Mouse (Mus musculus) CH12.LX (cell line): ENCODE data around the gene Ddx42. TPM values are rescaled to one million over a fixed set of nuclear protein-coding genes. Genes with fewer than 3 reads are reported as not detected.

Experiments
- DNase-seq: peaks from one replicate; pipeline ENCODE4 v3.0.0-alpha.2; 2013; ENCODE audit errors: extremely low read depth
- H3K27ac ChIP-seq: 2 replicates; pipeline ENCODE4 v1.5.1; 2012; ENCODE audit warnings: low read depth, mild to moderate bottlenecking, control low read depth, moderate library complexity; ENCODE audit not compliant: insufficient read depth
- H3K27me3 ChIP-seq: replicated peaks from 2 replicates; pipeline ENCODE3; 2012; ENCODE audit warnings: inconsistent platforms
- H3K36me3 ChIP-seq, 2 experiments: replicated peaks in 1 of 2; 2 replicates each; pipeline versions ENCODE3 to v1.6.1; 2012; ENCODE audit warnings: inconsistent platforms in 1 of 2, low read length in 1 of 2, mild to moderate bottlenecking in 1 of 2, mixed read lengths in 1 of 2, moderate library complexity in 1 of 2; ENCODE audit not compliant: control insufficient read depth in 1 of 2, insufficient read depth in 1 of 2
- H3K4me1 ChIP-seq, 2 experiments: 2 replicates each; pipeline ENCODE4 v1.6.1; 2012; ENCODE audit warnings: inconsistent platforms in 1 of 2, moderate library complexity in 1 of 2; ENCODE audit not compliant: insufficient read depth in 2 of 2, control insufficient read depth in 1 of 2
- H3K4me2 ChIP-seq: 2 replicates; pipeline ENCODE4 v1.6.1; 2012; ENCODE audit warnings: low read depth, mild to moderate bottlenecking, control low read depth; ENCODE audit not compliant: poor library complexity, insufficient read depth, severe bottlenecking
- H3K4me3 ChIP-seq, 3 experiments: fragments of 150-350 bp in 1 of 3; sonication (generic) in 1 of 3; replicated peaks in 1 of 3; 2 replicates each; pipeline versions ENCODE3 to v1.5.1; 2011 to 2012; ENCODE audit warnings: low read depth in 2 of 3, low read length in 2 of 3, mild to moderate bottlenecking in 2 of 3, moderate library complexity in 2 of 3, control low read depth in 1 of 3, improper control_type of control experiment in 1 of 3, inconsistent platforms in 1 of 3, mixed read lengths in 1 of 3; ENCODE audit not compliant: poor library complexity in 1 of 3
- H3K79me2 ChIP-seq: replicated peaks from 2 replicates; pipeline ENCODE4 v1.6.1; 2012; ENCODE audit warnings: mild to moderate bottlenecking, moderate library complexity; ENCODE audit not compliant: control insufficient read depth, poor library complexity, insufficient read depth, severe bottlenecking; ENCODE audit errors: extremely low read depth
- H3K9ac ChIP-seq: 2 replicates; pipeline ENCODE4 v1.6.1; 2012; ENCODE audit warnings: low read depth, mild to moderate bottlenecking, control low read depth, moderate library complexity; ENCODE audit not compliant: insufficient read depth
- H3K9me3 ChIP-seq: replicated peaks from 2 replicates; pipeline ENCODE3; 2012; ENCODE audit warnings: low read length, inconsistent platforms, mixed read lengths
- CHD2 ChIP-seq: IDR thresholded peaks from 2 replicates; pipeline ENCODE4 v1.6.1; 2011; ENCODE audit warnings: low read length, improper control_type of control experiment
- CTCF ChIP-seq, 2 experiments: IDR thresholded peaks in 1 of 2; conservative IDR thresholded peaks in 1 of 2; 2 replicates each; pipeline ENCODE4 v1.5.1; 2011 to 2012; ENCODE audit warnings: low read depth in 2 of 2, low read length in 2 of 2, improper control_type of control experiment in 1 of 2, inconsistent platforms in 1 of 2, mild to moderate bottlenecking in 1 of 2, moderate library complexity in 1 of 2
- EP300 ChIP-seq: IDR thresholded peaks from 2 replicates; pipeline ENCODE4 v1.6.1; 2011; ENCODE audit warnings: low read length, improper control_type of control experiment
- ETS1 ChIP-seq: conservative IDR thresholded peaks from 2 replicates; pipeline ENCODE4 v1.6.1; 2012; ENCODE audit warnings: low read depth, mild to moderate bottlenecking, inconsistent platforms, low read length, improper control_type of control experiment, moderate library complexity
- HCFC1 ChIP-seq: IDR thresholded peaks from 2 replicates; pipeline ENCODE4 v1.6.1; 2012; ENCODE audit warnings: low read depth, mild to moderate bottlenecking, inconsistent platforms, low read length, improper control_type of control experiment
- IRF4 ChIP-seq: IDR thresholded peaks from 2 replicates; pipeline ENCODE4 v1.6.1; 2014; ENCODE audit warnings: low read depth, mild to moderate bottlenecking, inconsistent platforms, low read length, improper control_type of control experiment
- JUN ChIP-seq: IDR thresholded peaks from 2 replicates; pipeline ENCODE4 v1.6.1; 2011; ENCODE audit warnings: low read depth, mild to moderate bottlenecking, low read length, improper control_type of control experiment, moderate library complexity; ENCODE audit not compliant: insufficient read depth
- JUND ChIP-seq: conservative IDR thresholded peaks from 2 replicates; pipeline ENCODE4 v1.6.1; 2011; ENCODE audit warnings: low read depth, low read length, improper control_type of control experiment
- KAT2A ChIP-seq: IDR thresholded peaks from 2 replicates; pipeline ENCODE4 v1.6.1; 2012; ENCODE audit warnings: low read length, improper control_type of control experiment, inconsistent platforms; ENCODE audit not compliant: insufficient replicate concordance
- MEF2A ChIP-seq: IDR thresholded peaks from 2 replicates; pipeline ENCODE4 v1.6.1; 2014; ENCODE audit warnings: low read depth, mild to moderate bottlenecking, inconsistent platforms, low read length, improper control_type of control experiment, borderline replicate concordance
- MYC ChIP-seq: IDR thresholded peaks from 2 replicates; pipeline ENCODE4 v1.6.1; 2011; ENCODE audit warnings: low read depth, mild to moderate bottlenecking, improper control_type of control experiment, low read length
- NELFE ChIP-seq: IDR thresholded peaks from 2 replicates; pipeline ENCODE4 v1.6.1; 2011; ENCODE audit warnings: low read depth, low read length, improper control_type of control experiment
- NRF1 ChIP-seq: IDR thresholded peaks from 2 replicates; pipeline ENCODE4 v1.6.1; 2014; ENCODE audit warnings: low read depth, mild to moderate bottlenecking, inconsistent platforms, low read length, improper control_type of control experiment, moderate library complexity
- PAX5 ChIP-seq: IDR thresholded peaks from 2 replicates; pipeline ENCODE4 v1.6.1; 2012; ENCODE audit warnings: low read length, inconsistent platforms, mixed read lengths
- SIN3A ChIP-seq: IDR thresholded peaks from 2 replicates; pipeline ENCODE4 v1.6.1; 2012; ENCODE audit warnings: low read length, improper control_type of control experiment, inconsistent platforms
- SMC3 ChIP-seq: IDR thresholded peaks from 2 replicates; pipeline ENCODE4 v1.6.1; 2011; ENCODE audit warnings: low read depth, low read length, improper control_type of control experiment
- TBP ChIP-seq: conservative IDR thresholded peaks from 2 replicates; pipeline ENCODE4 v1.6.1; 2011; ENCODE audit warnings: low read depth, low read length, improper control_type of control experiment
- UBTF ChIP-seq: IDR thresholded peaks from 2 replicates; pipeline ENCODE4 v1.6.1; 2012; ENCODE audit warnings: low read depth, mild to moderate bottlenecking, inconsistent platforms, low read length, improper control_type of control experiment, moderate library complexity
- USF1 ChIP-seq: IDR thresholded peaks from 2 replicates; pipeline ENCODE4 v1.6.1; 2014; ENCODE audit warnings: low read depth, mild to moderate bottlenecking, inconsistent platforms, low read length, improper control_type of control experiment
- ZC3H11A ChIP-seq: IDR thresholded peaks from 2 replicates; pipeline ENCODE4 v1.6.1; 2012; ENCODE audit warnings: low read depth, mild to moderate bottlenecking, inconsistent platforms, low read length, improper control_type of control experiment
- ZKSCAN1 ChIP-seq: IDR thresholded peaks from 2 replicates; pipeline ENCODE4 v1.6.1; 2012; ENCODE audit warnings: low read depth, inconsistent platforms, low read length, improper control_type of control experiment, borderline replicate concordance
- dilution Hi-C: fragments of 300-500 bp; cut with MboI; formaldehyde crosslinking; loops from 2 replicates; pipeline ENCODE4 v1.14.3; 2020; ENCODE audit warnings: low sequenced_read_pairs; ENCODE audit not compliant: extremely low pct_unique_long_range_greater_than_20kb, extremely low pct_ligation_motif_present
- in situ Hi-C: fragments of 300-500 bp; cut with MboI; formaldehyde crosslinking; loops from 3 replicates; pipeline ENCODE4 v1.14.3; 2019; ENCODE audit warnings: low sequenced_read_pairs, low pct_ligation_motif_present, low pct_unique_long_range_greater_than_20kb, mixed read lengths
- polyA plus RNA-seq: library from polyadenylated mRNA; unstranded; fragments of >175 nt; gene quantifications from 2 replicates; pipeline ENCODE4 v1.2.1, GENCODE M21; 2012; ENCODE audit warnings: low read depth; ENCODE audit not compliant: insufficient read length
- total RNA-seq, 2 experiments: library from RNA; depleted of rRNA; stranded (reverse); fragments of 300-350 nt in 1 of 2; fragments of >200 nt in 1 of 2; gene quantifications; 2 replicates each; pipeline ENCODE4 v1.2.3; 2012 to 2014

Ddx42 gene
- total and polyA plus RNA-seq, 3 experiments: 63.8 to 94.6 (median 65.5) TPM

GRCm38 (mm10) chr11:106249326-106249725, 32.6 kb downstream of the Ddx42 start:
- no peak for TF ChIP-seq TBP
- TF ChIP-seq JUN: no peak
- TF ChIP-seq HCFC1: no peak
- TF ChIP-seq PAX5: no peak
- TF ChIP-seq JUND: no peak
- no peak for TF ChIP-seq UBTF
- no peak for TF ChIP-seq CHD2
- no peak for TF ChIP-seq NRF1
- TF ChIP-seq MEF2A: no peak
- TF ChIP-seq KAT2A: no peak
- TF ChIP-seq ZC3H11A: no peak
- TF ChIP-seq NELFE: no peak
- TF ChIP-seq EP300: no peak
- no peak for TF ChIP-seq IRF4
- TF ChIP-seq SIN3A: no peak
- Histone ChIP-seq H3K36me3 (peaks cover 89 to 98% of the 10 kb centered on the region in 2 experiments), H3K9ac (no peak overlapping the region), H3K79me2 (peaks cover 11% of the 10 kb centered on the region), H3K27me3 (no peaks in the 10 kb centered on the region), H3K4me2 (no peak overlapping the region), H3K27ac (no peak overlapping the region), H3K4me3 (no peak overlapping the region), H3K9me3 (peaks cover 5% of the 10 kb centered on the region), H3K4me1 (peaks cover 0 to 31% of the 10 kb centered on the region in 2 experiments; a peak in 2 of 4 replicates)
- dilution Hi-C loops: no loop called here
- DNase-seq: no peak
- in situ Hi-C loops: no loop called here

- dilution Hi-C loops (no loop called here), in situ Hi-C loops (loop anchor here (5.0 kb wide), 1 partner anchor 32 kb away; no protein-coding TSS in a partner anchor)
- TF ChIP-seq MYC (no peak), USF1 (no peak), ZKSCAN1 (no peak), ETS1 (no peak), NELFE (no peak), SIN3A (no peak), MEF2A (no peak), CTCF (conservative IDR thresholded peaks at IDR 0.05 in 1 of 2, IDR thresholded peaks at IDR 0.05 in 1 of 2; ENCODE audit: low read depth in 2 of 2, low read length in 2 of 2) (no peak), IRF4 (no peak), JUND (no peak), SMC3 (no peak)
- Histone ChIP-seq H3K9ac (peak overlapping the region; percentile 94), H3K79me2 (peaks cover 53% of the 10 kb centered on the region), H3K4me3 (peak overlapping the region; percentile 73 to 92 (median 78)), H3K36me3 (peaks cover 63 to 76% of the 10 kb centered on the region in 2 experiments), H3K27me3 (no peaks in the 10 kb centered on the region), H3K4me1 (peaks cover 3 to 54% of the 10 kb centered on the region in 2 experiments; a peak in 3 of 4 replicates), H3K27ac (no peak overlapping the region), H3K4me2 (peak overlapping the region; percentile 81), H3K9me3 (no peaks in the 10 kb centered on the region)
- no peak for DNase-seq
Observed at GRCm38 (mm10) chr11:106254767-106255166, 38.0 kb downstream of the Ddx42 start.
